Mouse (Mus musculus) hindlimb bud, embryonic 11.5 days (tissue): Measurements from ENCODE around the gene Gm21679.
"Not testable (repeated sequence)": the region's sequence is repeated elsewhere in the genome, so short reads cannot be mapped to it uniquely, and the experiment has no call there.

ENCODE experiments used
- DNase-seq: peaks from one replicate; pipeline ENCODE4 v3.0.0-alpha.2; 2012; ENCODE audit warnings: low read depth, low spot score; ENCODE audit errors: extremely low spot score

Gm21679 gene

DNA sequence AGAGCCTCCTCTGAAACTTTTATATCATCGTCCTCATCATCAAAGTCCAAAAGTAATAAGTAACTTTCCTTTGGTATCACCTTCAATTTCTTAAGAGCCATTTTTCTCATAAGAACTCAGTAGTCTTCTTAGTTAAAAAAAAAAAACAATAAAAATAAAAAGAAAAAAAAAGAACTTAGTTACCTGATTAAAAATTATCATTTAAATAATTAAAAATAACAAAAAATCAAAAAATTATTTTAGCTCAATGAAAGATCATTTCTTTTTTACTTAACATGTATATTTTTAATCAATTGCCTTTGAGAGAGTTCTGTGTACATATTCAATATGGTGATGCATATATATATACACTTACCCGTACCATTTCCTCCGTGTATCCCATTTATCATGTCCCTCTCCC lies at the start of gene Gm21679:
TSS of gene Gm21679 (minus strand) at position 101 of the 400 bp plus-strand sequence.
- not testable (repeated sequence) for DNase-seq
